Mouse (Mus musculus) hematopoietic stem cell, adult 5-6 weeks (primary cell): Measurements from ENCODE around the gene Atp6v0a1. TPM values are rescaled to one million over a fixed set of nuclear protein-coding genes. Genes with fewer than 3 reads are reported as not detected.
A peak's percentile ranks its signal among the peaks of the same experiment; 100 is the strongest.

Experiments
- ATAC-seq, 2 experiments: fragments of 125-278 bp in 1 of 2; replicated peaks in 1 of 2; 2 replicates each; pipeline ENCODE4 v1.8.0; 2016 to 2017; ENCODE audit warnings: inconsistent platforms in 2 of 2, mild to moderate bottlenecking in 2 of 2, moderate number of reproducible peaks in 2 of 2, low read depth in 1 of 2, moderate TSS enrichment in 1 of 2; ENCODE audit not compliant: low FRiP score in 2 of 2, poor library complexity in 2 of 2, severe bottlenecking in 2 of 2, insufficient read depth in 1 of 2, low TSS enrichment in 1 of 2
- total RNA-seq: library from RNA; stranded (forward); fragments of 172-1452, 232-1000 nt; gene quantifications from 2 replicates; pipeline ENCODE4 v1.2.3, GENCODE M21; 2017

Atp6v0a1 gene
- total RNA-seq: 7.5 and 32.6 TPM in 2 replicates

DNA sequence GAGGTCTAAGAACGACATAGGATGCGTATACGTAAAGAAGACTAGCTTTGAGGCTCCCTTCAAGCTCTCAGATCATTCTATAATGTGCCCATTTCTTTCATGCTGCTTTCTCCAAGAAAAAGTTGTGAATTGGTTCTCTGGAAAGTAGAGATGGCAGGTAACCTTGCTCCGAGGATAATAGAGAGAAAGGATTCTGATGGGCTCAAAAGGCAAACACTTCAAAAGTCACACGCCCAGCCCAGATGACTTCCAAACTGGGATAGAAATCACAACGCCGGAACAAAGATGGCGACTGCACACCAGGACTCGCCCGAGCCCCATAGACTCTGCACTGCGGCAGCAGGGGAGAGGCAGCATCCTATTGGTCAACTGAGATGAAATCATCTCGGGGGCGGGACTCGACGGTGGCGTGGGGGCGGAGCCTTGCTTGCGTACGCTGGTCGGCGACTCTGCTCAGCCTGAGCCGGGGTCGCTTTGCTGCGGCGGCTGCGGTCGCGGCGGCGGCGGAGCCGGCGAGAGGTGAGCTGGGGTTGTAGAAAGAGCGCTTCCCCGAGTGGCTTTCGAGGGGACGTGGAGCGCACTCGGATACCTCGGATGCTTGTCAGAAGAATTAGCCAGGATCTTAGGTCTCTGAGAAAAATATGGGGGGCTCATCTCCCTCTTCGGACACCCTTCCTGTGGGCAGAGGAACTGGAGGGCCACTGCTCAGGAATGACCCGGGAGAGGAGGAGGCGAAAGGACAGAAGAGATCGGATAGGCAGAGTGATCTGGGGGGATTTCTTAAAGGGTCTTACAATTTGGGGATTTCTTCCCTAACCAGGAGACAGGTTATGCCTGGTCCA is at the start of gene Atp6v0a1:
Gene Atp6v0a1, plus strand, starts transcription at position 407 of the 842 bp plus-strand sequence.
- peak; percentile 95 to 98 for ATAC-seq

DNA sequence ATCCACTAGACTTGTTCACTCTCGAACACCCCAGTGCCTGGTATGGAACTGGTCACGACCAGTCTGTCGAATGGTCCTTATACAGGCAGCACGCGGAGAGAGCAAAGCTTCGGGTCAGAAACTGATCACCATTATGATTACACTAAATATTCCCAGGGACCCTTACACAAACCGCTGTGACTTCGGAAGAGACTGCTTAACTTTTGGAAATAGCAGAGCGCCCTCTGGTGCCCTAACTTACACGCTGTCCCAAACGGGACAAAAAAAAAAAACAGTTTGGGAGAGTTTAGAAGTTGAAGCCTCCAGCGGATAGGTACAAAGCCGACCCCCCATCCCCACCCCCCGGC is 49.8 kb upstream of the Atp6v0a1 start:
- peak; percentile 24 to 44; a peak in 1 of 4 replicates for ATAC-seq

DNA sequence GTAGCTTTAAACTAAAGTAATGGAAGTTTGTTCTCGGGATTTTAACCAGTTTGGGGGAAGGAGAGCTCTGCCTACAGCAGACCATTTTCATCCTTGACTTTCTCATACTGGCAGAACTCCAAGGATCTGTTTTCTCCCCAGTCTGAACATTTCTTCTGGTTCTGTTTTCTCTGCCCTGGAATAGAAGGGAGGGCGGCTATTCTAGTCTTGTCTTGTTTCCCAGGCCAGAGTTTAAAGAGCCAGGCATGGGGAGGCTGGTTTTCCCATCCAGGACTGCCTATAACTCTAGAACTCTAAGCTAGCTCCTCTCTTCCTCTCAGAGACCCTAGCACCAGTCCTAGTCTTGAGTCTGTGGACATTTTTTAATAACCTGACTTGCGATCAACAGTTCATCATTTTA is 49.4 kb upstream of the Atp6v0a1 start:
- ATAC-seq: no peak

DNA sequence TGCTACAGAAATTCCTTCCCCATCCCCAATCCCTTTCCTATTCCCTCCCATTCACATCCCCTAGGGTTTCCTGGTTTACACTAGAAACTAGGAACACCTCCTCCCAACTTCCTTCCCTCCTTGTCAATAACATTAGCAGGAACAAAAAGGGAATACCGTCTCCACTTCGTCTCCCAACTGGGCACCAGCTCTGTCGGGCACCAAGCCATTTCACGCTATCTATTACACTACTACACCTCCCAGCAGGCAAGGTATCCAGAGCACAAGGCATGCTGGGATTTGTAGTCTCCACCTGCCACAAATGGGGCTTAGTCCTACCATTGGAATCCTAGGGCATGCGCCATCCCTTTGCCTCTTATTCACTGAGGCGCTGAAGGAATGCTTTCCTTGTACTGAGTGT is 48.7 kb upstream of the Atp6v0a1 start:
- ATAC-seq: no peak

DNA sequence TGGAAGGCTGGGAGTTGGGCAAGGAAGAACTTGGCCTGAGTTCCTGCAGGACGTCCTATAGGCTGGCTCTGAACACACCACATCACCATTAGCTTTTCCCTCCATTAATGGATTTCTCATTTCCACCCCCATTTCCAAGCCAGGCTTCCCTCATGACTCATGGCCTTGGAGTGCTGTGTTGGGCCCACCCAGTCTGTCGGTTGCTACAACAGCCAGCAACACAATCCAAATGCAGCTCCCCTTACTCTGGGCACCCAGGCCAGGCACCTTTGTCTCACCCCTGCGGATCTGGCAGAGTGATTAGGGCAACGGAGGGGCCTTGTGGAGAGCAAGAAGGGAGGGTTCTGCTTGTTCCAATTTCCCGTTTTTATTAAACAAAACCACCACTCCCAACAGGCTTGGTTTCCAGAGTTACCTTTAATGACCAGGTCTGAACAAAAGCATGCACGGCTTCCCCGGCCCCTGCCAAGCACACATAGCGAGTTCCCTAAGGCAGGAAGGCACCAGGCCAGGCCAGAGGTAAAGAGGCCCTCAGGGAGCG is 46.8 kb upstream of the Atp6v0a1 start:
- no peak; a peak in 1 of 4 replicates for ATAC-seq

DNA sequence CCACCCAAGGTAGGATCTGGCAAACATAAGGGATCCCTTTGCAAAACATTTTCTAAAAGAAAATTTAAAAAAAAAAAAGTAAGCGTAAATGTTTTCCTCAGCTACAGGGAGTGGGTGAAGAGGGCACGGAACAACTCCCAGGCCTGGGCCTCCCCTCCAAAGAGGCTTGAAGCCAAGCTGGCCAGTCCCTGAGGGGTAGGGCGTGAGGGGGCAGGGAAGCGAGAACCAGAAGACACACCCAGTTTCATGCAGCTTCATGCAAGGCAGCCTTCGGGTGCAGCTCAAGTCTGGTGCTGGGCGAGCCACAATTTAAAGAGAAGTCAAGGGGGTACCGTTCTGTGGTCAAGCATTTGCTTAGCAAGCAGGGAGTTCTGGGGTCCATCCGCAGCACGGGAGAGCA is 45.6 kb upstream of the Atp6v0a1 start:
- no peak for ATAC-seq

DNA sequence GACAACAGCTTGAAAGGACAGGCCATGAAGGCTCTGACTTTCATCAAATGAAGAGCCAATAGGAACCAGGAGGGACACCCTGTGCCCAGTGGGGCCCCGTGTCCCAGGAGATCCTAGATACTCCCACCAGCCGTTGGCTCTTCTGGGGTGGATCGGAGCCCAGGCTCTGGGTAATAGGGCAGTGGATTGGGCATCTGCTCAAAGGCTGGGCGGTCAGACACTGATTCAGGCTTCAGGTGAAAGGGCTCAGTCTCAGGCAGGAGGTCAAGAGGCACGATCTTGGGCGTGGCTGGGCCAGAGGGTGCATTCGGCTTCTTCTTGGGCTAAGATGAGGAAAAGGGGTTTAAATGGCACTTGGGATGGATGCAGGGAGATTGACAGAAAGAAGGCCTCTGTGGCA is 45.1 kb upstream of the Atp6v0a1 start:
- ATAC-seq: no peak

DNA sequence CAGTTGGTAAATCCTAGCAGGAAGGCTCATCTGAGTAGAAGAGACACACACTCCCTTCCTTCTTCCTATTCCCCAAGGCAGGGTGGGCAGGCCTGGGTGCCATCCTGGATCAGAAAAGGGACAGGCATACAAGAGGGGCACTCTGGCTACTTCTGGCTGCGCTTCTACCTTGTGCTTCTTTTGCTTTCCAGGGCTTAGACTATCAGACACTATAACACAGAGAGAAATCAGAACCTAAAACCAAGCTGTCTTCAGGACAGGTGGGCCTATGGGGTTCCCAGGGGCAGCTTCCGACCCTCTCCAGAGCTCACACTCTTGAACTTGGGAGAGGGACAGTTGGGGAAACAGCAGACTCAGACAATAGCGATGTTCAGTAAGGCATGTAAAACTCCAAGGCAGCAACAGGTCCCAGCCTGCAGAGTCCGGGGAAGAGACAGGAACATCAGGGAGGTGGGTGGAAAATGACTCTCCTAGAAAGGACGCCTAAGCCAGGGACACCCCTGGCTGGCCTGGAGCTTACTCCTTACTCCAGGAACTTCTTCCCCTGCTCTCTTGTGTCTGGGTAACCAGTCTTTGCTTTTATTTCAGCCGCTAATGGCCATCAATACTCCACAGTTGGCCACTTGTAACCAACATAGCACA is 44.2 kb upstream of the Atp6v0a1 start:
- ATAC-seq: no peak

DNA sequence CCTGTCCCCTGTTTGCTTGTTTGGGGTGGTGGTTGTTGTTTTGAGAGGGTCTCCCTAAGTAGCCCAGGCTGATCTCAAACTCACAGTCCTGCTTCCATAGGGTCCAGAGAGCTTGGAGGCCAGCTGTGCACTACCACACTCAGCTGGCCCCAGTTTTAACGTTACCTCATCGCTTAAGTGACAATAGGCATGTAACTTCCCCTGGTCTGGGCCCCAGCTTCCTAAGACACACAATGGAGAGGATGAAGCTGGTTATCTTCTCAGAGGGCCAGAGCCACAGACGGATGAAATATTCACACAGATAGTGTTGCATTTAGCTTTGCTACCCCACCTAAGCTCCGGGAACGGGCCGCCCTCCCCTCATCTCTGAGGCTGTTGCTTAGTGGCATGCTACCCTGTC is 43.5 kb upstream of the Atp6v0a1 start:
- ATAC-seq: no peak

DNA sequence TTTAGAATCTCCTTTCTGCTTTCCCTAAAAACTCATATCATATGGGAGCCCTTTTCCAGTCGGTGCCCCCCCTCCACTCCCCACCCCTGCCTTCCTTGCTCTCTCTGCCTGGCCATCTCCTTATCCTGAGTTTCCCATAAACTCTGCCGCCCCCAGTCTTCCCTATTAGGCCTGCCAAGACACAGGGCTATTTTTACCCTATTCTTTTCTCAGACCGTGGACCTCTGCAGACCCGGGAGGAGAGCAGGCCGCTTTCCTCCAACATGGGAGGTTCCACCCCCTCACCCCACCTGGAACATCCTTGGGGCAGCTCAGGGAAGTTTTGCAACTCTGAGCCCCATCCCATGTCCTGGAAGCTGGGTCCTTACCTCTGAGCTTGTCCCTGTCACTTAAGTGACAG is 41.9 kb upstream of the Atp6v0a1 start:
- no peak for ATAC-seq

DNA sequence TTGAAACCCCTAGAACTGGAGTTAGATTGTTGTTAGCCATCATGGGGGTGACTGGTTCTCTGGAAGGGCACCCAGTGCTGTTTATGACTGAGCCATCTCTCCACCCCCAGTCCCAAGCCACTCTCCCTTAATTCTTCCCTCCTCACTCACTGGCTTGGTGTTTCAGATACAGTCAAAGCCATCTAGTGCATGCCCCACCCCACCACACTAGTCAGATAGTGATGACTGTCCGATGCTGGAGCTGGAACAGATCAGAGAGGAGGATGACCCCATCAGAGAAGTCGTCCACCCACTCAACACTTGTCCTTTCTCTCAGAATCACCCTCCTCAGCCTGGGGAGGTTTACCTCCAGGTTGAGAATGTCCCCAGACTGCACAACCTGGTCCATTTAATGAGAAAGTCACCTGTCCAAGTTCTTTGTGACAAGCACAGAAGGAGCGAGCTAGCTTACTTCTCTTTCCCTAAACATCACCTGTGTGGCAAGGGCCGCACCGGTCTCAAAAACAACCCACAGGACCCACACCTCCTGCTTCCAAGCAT is 41.3 kb upstream of the Atp6v0a1 start:
- ATAC-seq: no peak

DNA sequence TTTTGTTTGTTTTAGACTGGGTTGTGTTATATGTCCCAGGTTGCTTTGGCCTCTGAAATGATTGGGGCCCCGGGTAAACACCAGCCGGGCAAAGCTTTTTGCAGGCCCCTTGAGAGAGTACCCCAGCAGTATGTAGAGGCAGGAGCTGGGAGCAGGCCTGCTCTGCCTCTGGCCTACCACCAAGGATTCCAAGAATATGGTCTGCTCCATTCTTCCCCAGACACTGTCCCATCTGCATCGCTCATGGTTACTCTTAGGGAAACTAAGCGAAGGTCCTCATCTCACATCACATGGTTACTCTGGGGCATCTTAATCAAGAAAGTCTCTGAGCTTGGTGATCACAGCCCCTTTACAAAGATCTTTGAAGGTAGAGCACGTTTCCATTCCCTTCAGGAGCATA is 40.8 kb upstream of the Atp6v0a1 start:
- no peak for ATAC-seq

DNA sequence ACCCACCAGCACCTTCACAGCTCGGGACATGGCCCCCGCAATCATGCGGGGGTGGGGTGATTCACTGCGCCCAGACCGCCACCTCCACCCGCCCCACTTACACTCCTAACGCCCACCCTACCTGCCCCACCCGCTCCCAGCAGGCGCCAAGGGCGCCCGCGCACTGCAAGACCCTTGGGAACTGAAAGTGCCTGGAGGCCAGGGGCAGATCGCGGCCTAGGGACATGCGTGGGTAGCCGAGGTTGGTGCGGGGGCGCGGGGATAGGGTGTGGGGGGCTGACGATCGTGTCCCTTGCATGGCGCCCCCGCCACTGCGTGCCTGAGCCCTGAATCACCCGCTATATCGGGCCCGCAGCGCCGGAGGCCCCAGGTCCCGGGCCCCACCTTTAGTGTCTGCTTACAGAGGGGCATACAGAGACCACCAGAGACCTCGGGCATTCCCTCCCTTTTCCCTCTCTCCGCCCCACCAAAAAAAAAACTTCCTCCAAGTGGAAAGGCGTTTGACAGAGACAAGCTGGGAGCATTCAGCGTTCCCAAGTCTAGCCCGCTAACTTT is 40.0 kb upstream of the Atp6v0a1 start:
- ATAC-seq: no peak

DNA sequence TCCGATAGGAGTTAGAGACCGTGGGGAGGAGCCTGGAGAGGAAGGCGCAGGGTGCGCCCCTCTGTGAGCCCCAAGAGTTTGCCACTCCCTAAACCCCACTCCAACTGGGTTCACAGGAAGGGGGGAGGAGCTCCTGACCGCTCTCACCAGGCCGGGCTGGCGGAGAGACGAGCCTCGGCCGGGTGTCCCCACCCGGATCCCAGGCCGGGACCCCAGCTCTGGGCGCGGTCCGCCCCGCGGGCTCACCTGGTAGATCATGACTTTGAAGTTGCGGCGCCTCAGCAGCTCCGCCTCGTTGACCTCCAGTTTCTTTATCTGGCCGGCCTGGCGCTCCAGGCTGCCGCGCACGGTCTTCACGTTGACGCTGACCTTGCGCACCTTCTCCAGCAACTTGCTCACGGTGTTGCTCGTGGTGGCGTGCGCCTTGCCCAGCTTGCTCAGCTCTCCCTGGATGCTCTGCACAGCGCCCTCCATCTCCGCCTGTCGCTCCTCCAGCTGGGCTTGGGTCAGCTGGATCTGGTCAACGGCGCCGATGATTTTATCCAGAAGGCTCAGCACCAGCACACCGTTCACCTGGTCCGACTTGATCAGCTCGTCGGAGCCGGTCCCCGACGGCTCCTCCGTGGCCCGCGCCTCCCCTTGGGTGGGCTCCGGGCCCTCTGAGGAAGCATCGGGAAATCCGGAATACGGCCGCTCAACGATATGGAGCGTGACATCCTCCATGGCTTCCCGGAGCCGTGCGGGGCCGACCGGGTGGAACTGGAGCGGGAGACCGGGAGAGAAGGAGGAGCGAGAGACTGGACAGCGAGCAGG is 39.3 kb upstream of the Atp6v0a1 start:
- ATAC-seq: peak; percentile 10 to 40; a peak in 3 of 4 replicates

DNA sequence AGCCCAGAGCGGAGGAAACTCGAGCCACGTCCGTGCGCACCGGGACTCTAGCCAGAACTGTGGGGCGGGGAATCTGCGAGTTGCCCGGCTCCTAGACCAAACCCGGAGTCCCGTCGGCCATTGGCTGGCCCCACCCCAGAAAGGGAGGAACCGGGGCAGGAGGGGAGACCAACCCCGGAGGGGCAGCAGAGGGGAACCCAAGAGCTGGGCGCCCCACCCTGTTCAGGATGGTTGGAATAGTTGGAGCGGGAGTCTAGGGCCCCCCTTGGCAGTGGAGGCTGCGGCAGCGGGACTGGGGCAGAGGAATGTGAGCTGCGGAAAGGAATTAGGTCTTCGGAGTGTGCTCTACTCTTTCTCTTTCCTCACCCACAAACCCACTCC is 38.7 kb upstream of the Atp6v0a1 start, which contains the start of gene Cavin1:
Gene Cavin1, minus strand, starts transcription at position 331 of the 381 bp plus-strand sequence.
- peak; percentile 70 to 74 for ATAC-seq

DNA sequence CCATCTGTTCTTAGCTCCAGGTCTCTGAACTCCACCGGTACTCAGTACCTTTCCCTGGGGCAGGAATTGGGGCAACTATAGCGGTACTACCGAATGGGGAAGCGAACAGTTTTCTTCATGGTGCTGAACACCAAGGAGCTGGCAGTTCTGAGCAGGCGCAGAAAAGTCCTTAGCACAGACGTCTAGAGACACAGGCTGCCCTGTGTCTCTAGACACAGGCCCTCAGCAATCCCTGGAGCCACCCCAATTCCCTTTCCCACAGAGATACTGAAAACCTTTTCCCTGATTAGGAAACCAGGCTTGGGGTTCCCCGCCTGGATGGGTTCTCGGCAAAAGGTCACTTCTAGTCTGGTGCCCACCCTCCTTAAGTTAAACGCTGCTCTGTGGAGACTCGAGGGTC is 37.8 kb upstream of the Atp6v0a1 start:
- no peak for ATAC-seq

DNA sequence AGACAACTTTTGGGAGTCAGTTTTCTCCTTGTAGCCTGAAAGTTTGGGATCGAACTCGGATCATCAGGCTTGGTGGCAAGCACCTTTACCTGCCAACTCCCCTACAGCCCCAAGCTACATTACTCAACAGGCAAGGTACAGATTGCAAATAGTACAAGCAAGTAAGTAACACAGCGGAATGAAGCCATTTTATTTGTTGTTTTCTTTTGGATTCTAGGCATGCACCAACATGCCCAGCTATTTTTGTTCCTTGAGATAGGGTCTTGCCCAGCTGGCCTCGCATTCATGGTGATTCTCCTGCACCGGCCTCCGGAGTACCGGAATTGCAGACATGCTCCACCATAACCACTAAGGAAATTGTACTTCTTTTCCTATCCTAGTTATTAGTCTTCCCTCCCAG is 36.0 kb upstream of the Atp6v0a1 start:
- no peak for ATAC-seq
